Mouse (Mus musculus): ENCODE data around the gene Yipf3.

DNA sequence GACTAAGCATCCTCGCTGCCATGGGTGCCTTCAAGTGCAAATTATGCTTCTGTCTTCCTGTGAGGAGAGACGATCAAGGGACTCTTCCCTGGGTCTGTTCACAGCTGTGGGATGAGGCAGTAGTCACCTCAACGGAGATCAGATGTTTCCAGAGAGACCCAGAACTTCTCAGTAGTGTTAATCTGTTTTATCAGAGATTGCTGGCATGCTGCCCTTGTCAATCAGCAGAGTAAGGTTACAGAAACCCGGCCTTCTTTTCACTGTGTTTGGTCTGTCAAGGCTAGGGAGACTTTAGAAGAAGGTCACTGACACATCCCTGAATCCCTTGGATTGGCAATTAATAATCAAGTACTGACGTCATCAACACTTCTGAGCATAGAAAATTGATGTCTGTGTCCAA lies 10.4 kb upstream of the Yipf3 start:
- TF ChIP-seq CTCF (IDR thresholded peaks at IDR 0.05; ENCODE audit: low read depth, low read length): no peak
- no peak for TF ChIP-seq POLR2A (IDR thresholded peaks at IDR 0.05; ENCODE audit: extremely low read depth, insufficient read depth, low read length)
